Mouse (Mus musculus) small intestine, adult 2 months (tissue): ENCODE data around the gene Ros1. TPM values are rescaled to one million over a fixed set of nuclear protein-coding genes. Genes with fewer than 3 reads are reported as not detected.
A peak's percentile ranks its signal among the peaks of the same experiment; 100 is the strongest.

ENCODE experiments used
- H3K27ac ChIP-seq: fragments of 200-500 bp; 2 replicates; pipeline ENCODE4 v1.5.1; 2012; ENCODE audit warnings: low read depth, low read length, control low read depth, inconsistent platforms; ENCODE audit not compliant: insufficient read depth
- H3K27me3 ChIP-seq: fragments of 200-500 bp; 2 replicates; pipeline ENCODE4 v1.6.1; 2012; ENCODE audit warnings: mild to moderate bottlenecking, moderate library complexity, low read length, inconsistent platforms; ENCODE audit not compliant: control insufficient read depth, insufficient read depth
- H3K36me3 ChIP-seq: fragments of 200-500 bp; 2 replicates; pipeline ENCODE4 v1.6.1; 2012; ENCODE audit warnings: mild to moderate bottlenecking, low read length, control low read depth, inconsistent platforms; ENCODE audit not compliant: control insufficient read depth, insufficient read depth
- H3K4me1 ChIP-seq: fragments of 200-500 bp; 2 replicates; pipeline ENCODE4 v1.6.1; 2012; ENCODE audit warnings: low read length, inconsistent platforms, mixed read lengths; ENCODE audit not compliant: control insufficient read depth, insufficient read depth, insufficient read length
- H3K4me3 ChIP-seq: fragments of 200-500 bp; 2 replicates; pipeline ENCODE4 v1.5.1; 2012; ENCODE audit warnings: low read depth, mild to moderate bottlenecking, control low read depth, inconsistent platforms, low read length, moderate library complexity
- CTCF ChIP-seq: fragments of 200-500 bp; IDR thresholded peaks from 2 replicates; pipeline ENCODE4 v1.5.1; 2012; ENCODE audit warnings: low read depth, mild to moderate bottlenecking, control low read depth, inconsistent platforms, low read length, moderate library complexity, mixed read lengths; ENCODE audit not compliant: insufficient replicate concordance, insufficient read length; ENCODE audit errors: extremely low read depth
- POLR2A ChIP-seq: fragments of 200-500 bp; IDR thresholded peaks from 2 replicates; pipeline ENCODE4 v1.6.1; 2012; ENCODE audit warnings: low read depth, mild to moderate bottlenecking, control low read depth, inconsistent platforms, low read length, moderate library complexity
- WGBS: fragments of 180-500 bp; shearing (Covaris S2); methylation state at CpG from one replicate; pipeline ENCODE4 v1.1.7; 2018; 5-methylcytosine and 5-hydroxymethylcytosine counted together
- polyA plus RNA-seq: library from polyadenylated mRNA; depleted of rRNA; stranded (reverse); fragments of >200 nt; gene quantifications from 2 replicates; pipeline ENCODE4 v1.2.3, GENCODE M21; 2012

Gene Ros1
- polyA plus RNA-seq, 1 experiment, result 0.03 TPM

GRCm38 (mm10) chr10:52233301-52233968 lies 38.4 kb upstream of the Ros1 start, which contains the start of gene Dcbld1:
TSS of gene Dcbld1 (plus strand) at chr10:52233619.
- WGBS, result under 1% methylated on average over 58 of the region's 60 CpGs
- Histone ChIP-seq H3K27me3 (no peaks in the 10 kb centered on the region), H3K4me3 (peak within 1 kb of the TSS; percentile 78), H3K4me1 (peaks cover 7% of the 10 kb centered on the region; the same call in 1 of the 2 replicates), H3K27ac (peak within 1 kb of the TSS; percentile 98), H3K36me3 (no peaks in the 10 kb centered on the region)
- no peak for TF ChIP-seq CTCF
- peak; percentile 95 for TF ChIP-seq POLR2A

GRCm38 (mm10) chr10:52232196-52233176 lies 37.4 kb upstream of the Ros1 start:
- WGBS, result 2% methylated on average over 21 of the region's 21 CpGs
- Histone ChIP-seq H3K36me3 (no peaks in the 10 kb centered on the region), H3K27me3 (no peaks in the 10 kb centered on the region), H3K4me1 (peaks cover 7% of the 10 kb centered on the region; the same call in 1 of the 2 replicates), H3K27ac (peak overlapping the region; percentile 98), H3K4me3 (peak overlapping the region; percentile 55)
- TF ChIP-seq CTCF (peak; percentile 54; the same call in 1 of the 2 replicates), POLR2A (no peak)

GRCm38 (mm10) chr10:52219600-52219999 lies 24.6 kb upstream of the Ros1 start:
- Histone ChIP-seq H3K27me3 (no peaks in the 10 kb centered on the region), H3K27ac (no peak overlapping the region), H3K36me3 (no peaks in the 10 kb centered on the region), H3K4me1 (peaks cover 4% of the 10 kb centered on the region; the same call in 1 of the 2 replicates), H3K4me3 (no peak overlapping the region)
- 26% methylated on average over 3 of the region's 3 CpGs for WGBS
- TF ChIP-seq CTCF, result no peak

GRCm38 (mm10) chr10:52217564-52217934 lies 22.5 kb upstream of the Ros1 start:
- Histone ChIP-seq H3K36me3 (no peaks in the 10 kb centered on the region), H3K27ac (no peak overlapping the region), H3K4me3 (no peak overlapping the region), H3K27me3 (no peaks in the 10 kb centered on the region), H3K4me1 (peaks cover 4% of the 10 kb centered on the region; the same call in 1 of the 2 replicates)
- WGBS, result 17% methylated on average over 7 of the region's 7 CpGs
- no peak for TF ChIP-seq POLR2A
- TF ChIP-seq CTCF, result no peak

- TF ChIP-seq CTCF (peak; percentile 93; the same call in 1 of the 2 replicates), POLR2A (no peak)
- Histone ChIP-seq H3K27me3 (no peaks in the 10 kb centered on the region), H3K27ac (no peak overlapping the region), H3K36me3 (no peaks in the 10 kb centered on the region), H3K4me1 (peaks cover 4% of the 10 kb centered on the region; the same call in 1 of the 2 replicates), H3K4me3 (no peak overlapping the region)
- 18% methylated on average over 7 of the region's 7 CpGs for WGBS
These were observed 21.9 kb upstream of the Ros1 start for GRCm38 (mm10) chr10:52216797-52217563.

- Histone ChIP-seq H3K27ac (no peak overlapping the region), H3K4me1 (peaks cover 4% of the 10 kb centered on the region; the same call in 1 of the 2 replicates), H3K36me3 (no peaks in the 10 kb centered on the region), H3K4me3 (no peak overlapping the region), H3K27me3 (no peaks in the 10 kb centered on the region)
- TF ChIP-seq CTCF, result no peak
- no peak for TF ChIP-seq POLR2A
- WGBS, result 22% methylated on average over 2 of the region's 2 CpGs
These were observed 20.3 kb upstream of the Ros1 start for GRCm38 (mm10) chr10:52215267-52215818.

- TF ChIP-seq CTCF (no peak), POLR2A (no peak)
- WGBS, result 81% methylated on average over 2 of the region's 2 CpGs
- H3K27ac ChIP-seq, result no peak overlapping the region
- no peak overlapping the region for H3K4me3 ChIP-seq
- H3K27me3 ChIP-seq, result no peaks in the 10 kb centered on the region
- H3K4me1 ChIP-seq, result no peaks in the 10 kb centered on the region
- H3K36me3 ChIP-seq, result no peaks in the 10 kb centered on the region
These were observed 9.0 kb upstream of the Ros1 start for GRCm38 (mm10) chr10:52204006-52204405.
